Mouse (Mus musculus) urinary bladder, postnatal 25 days (tissue): ENCODE data around the gene Tmub2.

Source experiments
- DNase-seq: peaks from one replicate; pipeline ENCODE4 v3.0.0; 2022; ENCODE audit warnings: low spot score

Tmub2 gene

DNA sequence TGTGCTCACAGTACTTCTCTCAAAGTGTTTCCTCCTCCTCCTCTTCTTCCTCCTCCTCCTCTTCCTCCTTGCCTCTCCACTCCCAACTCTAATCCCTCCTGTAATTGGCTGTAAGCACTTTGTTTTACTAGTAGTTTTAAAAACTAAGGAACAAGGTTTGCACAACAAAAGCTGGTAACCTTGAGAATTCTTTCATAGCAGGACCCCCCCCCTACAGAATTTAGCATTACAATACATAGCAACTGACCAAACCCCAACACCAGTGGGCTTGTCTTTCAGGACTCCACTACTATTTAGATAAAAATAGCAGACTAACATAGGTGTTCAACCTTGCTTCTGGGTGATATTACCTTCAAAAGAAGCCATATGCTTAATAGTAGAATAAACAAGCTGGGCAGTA lies 44.8 kb downstream of the Tmub2 start:
- DNase-seq: no peak

DNA sequence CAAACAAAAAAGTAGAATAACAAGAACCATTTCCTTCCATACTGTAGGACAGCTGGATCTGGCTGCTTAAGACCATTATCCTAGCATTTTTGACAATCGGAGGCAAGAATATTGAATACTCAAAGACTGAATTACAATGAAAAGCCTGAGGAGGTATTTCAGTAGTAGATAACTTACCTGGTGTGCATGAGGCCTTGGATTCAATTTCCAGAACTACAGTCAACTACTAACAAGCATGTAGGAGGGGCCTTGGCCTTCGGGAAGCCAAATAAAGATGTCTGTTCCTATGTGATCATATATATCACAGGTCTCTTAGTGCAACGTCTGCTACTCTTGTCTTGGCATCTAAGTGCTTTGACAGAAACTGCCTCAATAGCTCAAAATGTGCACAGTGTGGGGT lies 45.3 kb downstream of the Tmub2 start:
- DNase-seq: no peak

DNA sequence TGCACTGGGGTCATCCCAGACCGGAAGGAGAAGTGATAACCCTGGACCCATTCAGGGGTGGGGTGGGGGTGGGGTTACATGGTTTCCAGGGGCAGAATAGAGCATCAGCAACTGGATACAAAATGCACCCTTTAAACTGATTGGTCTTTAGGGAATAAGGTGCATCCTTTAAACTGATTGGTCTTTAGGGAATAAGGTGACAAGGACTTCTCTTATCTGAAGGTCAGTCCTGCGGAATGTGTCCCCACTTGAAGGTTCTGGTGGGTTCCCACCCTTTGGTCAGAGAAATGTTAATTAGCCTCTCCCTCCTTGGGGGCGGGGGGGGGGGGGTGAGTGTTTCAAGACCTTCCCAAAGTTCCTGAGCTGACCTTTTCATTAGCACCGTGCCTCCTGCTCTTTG lies 47.1 kb downstream of the Tmub2 start:
- DNase-seq: no peak

DNA sequence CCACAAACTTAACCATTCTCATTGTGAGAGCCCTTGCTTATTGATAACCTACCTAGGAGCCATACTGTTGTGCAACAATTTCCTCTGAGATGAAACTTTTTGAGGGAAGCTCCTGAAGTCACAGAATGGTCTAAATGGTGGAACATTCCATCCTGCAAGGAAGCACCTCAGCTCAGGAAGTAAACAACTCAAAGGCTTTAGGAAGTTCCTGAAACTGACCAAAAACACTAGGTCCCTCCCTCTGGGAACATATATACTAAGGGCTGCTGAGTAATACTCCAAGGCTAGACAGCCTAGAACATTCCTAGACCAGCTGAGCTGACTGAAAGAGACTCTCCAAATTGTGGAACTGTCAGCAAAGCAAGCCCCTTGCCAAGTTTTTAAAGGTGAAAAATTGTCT lies 48.3 kb downstream of the Tmub2 start:
- no peak for DNase-seq

DNA sequence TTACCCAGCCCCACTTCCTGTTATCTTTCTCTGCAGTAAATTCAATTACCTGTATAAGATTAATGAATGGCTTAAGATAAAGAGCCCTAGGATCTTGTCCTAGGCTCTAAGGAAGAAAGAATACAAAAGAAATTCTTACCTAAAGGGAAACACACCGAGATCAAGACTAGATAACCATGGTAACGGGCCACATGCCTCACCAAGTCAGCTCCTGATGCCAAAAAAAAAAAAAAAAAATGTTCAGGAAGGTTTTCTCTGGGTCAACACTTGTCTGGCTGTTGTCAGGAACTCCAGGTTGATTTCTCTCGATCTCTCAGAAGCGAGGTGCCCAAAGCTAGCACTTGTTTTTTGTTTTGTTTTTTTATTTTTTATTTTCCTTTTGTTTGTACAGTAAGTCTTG lies 49.3 kb downstream of the Tmub2 start:
- DNase-seq: no peak

DNA sequence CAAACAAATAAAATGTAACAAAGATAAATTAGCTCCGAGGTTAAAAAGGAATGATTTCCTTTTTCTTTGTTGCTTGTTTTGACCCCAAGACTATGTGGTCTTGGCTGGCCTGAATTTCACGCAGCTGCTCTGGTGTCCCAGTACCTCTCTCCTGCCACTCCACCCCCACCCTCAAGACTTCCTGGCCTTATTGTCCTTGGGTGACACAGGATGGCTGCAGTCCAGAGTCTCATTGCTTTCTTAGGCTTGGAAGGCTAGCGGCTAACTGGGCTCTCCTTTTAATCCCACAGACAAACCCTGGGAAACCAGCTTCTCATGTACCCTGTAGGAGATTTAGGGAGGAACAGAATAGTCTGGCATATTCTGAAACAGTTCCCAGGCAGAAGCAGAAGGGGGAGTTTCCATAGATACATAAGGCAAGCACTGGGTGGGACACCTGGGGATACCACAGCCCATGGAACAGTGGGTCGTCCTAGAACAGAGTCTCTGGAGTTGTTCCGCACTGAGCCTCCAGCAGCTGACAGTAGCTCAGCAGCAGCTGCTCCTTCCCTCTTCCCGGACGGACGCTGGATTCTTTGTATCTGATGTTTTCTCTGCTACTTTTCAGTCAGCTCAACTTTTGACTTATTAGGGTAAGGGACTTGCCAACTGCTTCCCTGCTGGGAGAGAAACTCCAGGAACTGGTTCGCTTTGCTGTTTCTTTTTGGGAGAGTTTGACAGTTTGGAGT lies 50.4 kb downstream of the Tmub2 start:
- DNase-seq: no peak

DNA sequence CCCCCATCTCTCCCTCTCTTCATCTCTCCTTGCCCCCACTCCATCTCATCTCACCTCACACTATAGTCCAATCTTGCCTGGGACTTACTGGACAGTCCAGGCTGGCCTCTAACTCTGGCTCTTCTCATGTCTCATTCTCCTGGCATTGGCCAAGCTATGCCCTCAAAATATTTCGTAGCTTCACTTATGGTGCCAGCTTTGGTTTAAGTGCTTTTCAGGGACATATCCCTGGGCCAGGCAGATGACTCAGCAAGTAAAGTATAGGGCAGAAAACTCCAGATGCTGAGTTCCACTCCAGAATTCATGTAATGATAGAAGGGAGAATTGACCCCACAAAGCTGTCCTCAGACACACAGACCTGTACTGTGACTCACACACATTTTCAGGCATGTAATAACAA lies 51.5 kb downstream of the Tmub2 start:
- DNase-seq: no peak

DNA sequence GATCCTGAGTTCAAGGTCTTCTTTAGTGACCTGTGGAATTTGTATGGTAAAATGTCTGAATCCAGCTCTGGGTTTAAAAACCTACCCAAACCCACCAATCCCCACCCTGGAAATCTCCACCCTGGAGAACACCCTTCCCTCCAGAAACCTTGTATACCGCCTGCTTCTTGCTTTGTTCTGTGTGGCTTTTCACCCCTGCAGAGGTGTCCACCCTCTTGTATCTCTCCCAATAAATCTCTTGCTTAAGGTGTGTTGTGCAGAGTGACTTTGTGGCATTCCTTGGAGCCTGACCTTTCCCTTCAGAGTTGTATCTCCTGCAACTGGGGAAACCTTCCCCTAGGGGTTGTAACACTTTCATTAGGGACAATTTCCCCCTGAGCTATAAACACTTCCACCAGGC lies 53.2 kb downstream of the Tmub2 start:
- no peak for DNase-seq

DNA sequence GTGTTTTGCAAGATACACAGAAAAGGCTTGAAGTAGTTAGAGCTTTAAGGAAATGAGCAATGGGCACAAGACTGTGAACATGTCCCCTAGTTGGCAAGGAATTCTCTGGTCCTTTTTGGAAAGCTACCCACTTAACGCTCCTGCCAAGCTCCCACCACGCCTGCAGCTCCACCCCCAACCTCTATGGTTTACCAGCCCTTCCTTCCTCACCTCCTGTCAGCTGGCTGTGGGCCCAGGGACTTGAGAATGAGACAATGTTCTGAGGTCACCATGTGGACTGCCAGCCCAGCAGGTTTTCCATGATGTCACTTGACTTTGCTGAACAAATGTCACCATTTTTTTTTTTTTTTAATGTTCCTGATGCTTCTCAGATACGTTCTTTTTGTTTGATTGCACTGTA lies 53.8 kb downstream of the Tmub2 start:
- DNase-seq: no peak
